Comparison of ENCODE assay signal across 16 mouse cellular contexts in genomic region chr3:153571152-153571551, GRCm38 (mm10).
DNase-seq lines count a peak whose midpoint lies in the region; ATAC-seq lines count a peak whose summit lies in the region.
"Had no signal": no experiment of that assay in that cellular context is flagged by ENCODE, and none has a peak within 500 bp of the region (broad histone marks: within the 10 kb centered on the region; RNA-seq: fewer than 3 reads in every experiment).

No protein-coding gene starts in this region.

- no peak overlapping the region for H3K9ac ChIP-seq in hindbrain, embryonic 14.5 days
- no peak overlapping the region for H3K9ac ChIP-seq in hindbrain, embryonic 13.5 days
- H3K9ac ChIP-seq: heart, embryonic 12.5 days; hindbrain, embryonic 12.5 days; limb, embryonic 13.5 days; midbrain, embryonic 12.5 days; neural tube, embryonic 12.5 days had no signal

- 0 out of 2 replicates have a peak overlapping the region, but pooled peaks have one; percentile 26 for H3K27ac ChIP-seq in hindbrain, embryonic 14.5 days
- no peak overlapping the region for H3K27ac ChIP-seq in hindbrain, embryonic 13.5 days
- H3K27ac ChIP-seq: gastrocnemius, adult 2 months; hindbrain, embryonic 12.5 days; limb, embryonic 13.5 days; midbrain, embryonic 12.5 days; neural tube, embryonic 12.5 days; stomach, postnatal 0 days had no signal

- no peak overlapping the region for H3K4me3 ChIP-seq in hindbrain, embryonic 14.5 days (replicated peaks; ENCODE audit: low read length)
- H3K4me3 ChIP-seq in hindbrain, embryonic 13.5 days = no peak overlapping the region
- H3K4me3 ChIP-seq: gastrocnemius, adult 2 months; heart, embryonic 12.5 days; hindbrain, embryonic 12.5 days; limb, embryonic 13.5 days; midbrain, embryonic 12.5 days; neural tube, embryonic 12.5 days had no signal

- no peak for ATAC-seq in hindbrain, embryonic 14.5 days (ENCODE audit: low FRiP score)
- no peak for ATAC-seq in hindbrain, embryonic 13.5 days (ENCODE audit: low FRiP score)

- H3K4me2 ChIP-seq in hindbrain, embryonic 14.5 days (replicated peaks) = no peak overlapping the region
- H3K4me2 ChIP-seq in hindbrain, embryonic 13.5 days = no peak overlapping the region
- H3K4me2 ChIP-seq: heart, embryonic 12.5 days; hindbrain, embryonic 12.5 days; limb, embryonic 13.5 days; midbrain, embryonic 12.5 days; neural tube, embryonic 12.5 days had no signal

- DNase-seq in hindbrain, embryonic 14.5 days (ENCODE audit: low spot score) = no peak
- peak; percentile 25 to 34 for DNase-seq in frontal cortex, postnatal 25 days (ENCODE audit: low spot score in 2 of 2)
- DNase-seq in layer of hippocampus, postnatal 36 days = peak; percentile 78 to 81
- peak; percentile 24 for DNase-seq in right cerebral cortex, postnatal 14 days
- no peak for DNase-seq in c-Kit-positive CD71-positive TER-119-positive erythroid progenitor cells, embryonic 14.5 days (ENCODE audit: low spot score)
- no peak for DNase-seq in thymus, postnatal 0 days (ENCODE audit: low spot score)
- DNase-seq in kidney, adult 18-20 months = no peak
- DNase-seq: gastrocnemius, adult 2 months; kidney, adult 9 months had no signal

- no peaks in the 10 kb centered on the region for H3K27me3 ChIP-seq in hindbrain, embryonic 14.5 days (ENCODE audit: control insufficient read depth, insufficient read depth, low read length)
- no peaks in the 10 kb centered on the region for H3K27me3 ChIP-seq in hindbrain, embryonic 13.5 days
- H3K27me3 ChIP-seq: heart, embryonic 12.5 days; hindbrain, embryonic 12.5 days; limb, embryonic 13.5 days; midbrain, embryonic 12.5 days; neural tube, embryonic 12.5 days had no signal

- no peaks in the 10 kb centered on the region; the same call in 1 of the 2 replicates for H3K4me1 ChIP-seq in hindbrain, embryonic 14.5 days (replicated peaks; ENCODE audit: control insufficient read depth, insufficient read depth, low read length)
- H3K4me1 ChIP-seq in hindbrain, embryonic 13.5 days (replicated peaks) = peaks cover 4% of the 10 kb centered on the region; the same call in 1 of the 2 replicates
- H3K4me1 ChIP-seq: hindbrain, embryonic 12.5 days; midbrain, embryonic 12.5 days had no signal

- H3K9me3 ChIP-seq in hindbrain, embryonic 14.5 days (ENCODE audit: control insufficient read depth, low read length) = no peaks in the 10 kb centered on the region
- no peaks in the 10 kb centered on the region for H3K9me3 ChIP-seq in hindbrain, embryonic 13.5 days
- H3K9me3 ChIP-seq: heart, embryonic 12.5 days; hindbrain, embryonic 12.5 days; limb, embryonic 13.5 days; midbrain, embryonic 12.5 days; neural tube, embryonic 12.5 days had no signal

- 91% methylated on average over 11 of the region's 11 CpGs for whole genome bisulfite sequencing in hindbrain, embryonic 14.5 days
- 93% methylated on average over 11 of the region's 11 CpGs for WGBS in hindbrain, embryonic 13.5 days

- H3K36me3 ChIP-seq in hindbrain, embryonic 14.5 days (replicated peaks; ENCODE audit: control insufficient read depth, insufficient read depth) = no peaks in the 10 kb centered on the region
- H3K36me3 ChIP-seq in hindbrain, embryonic 13.5 days = no peaks in the 10 kb centered on the region
- H3K36me3 ChIP-seq: heart, embryonic 12.5 days; hindbrain, embryonic 12.5 days; limb, embryonic 13.5 days; midbrain, embryonic 12.5 days; neural tube, embryonic 12.5 days had no signal

Comparison
In these comparisons a context has a peak if more than half of its experiments do, and no peak if none do; other contexts are left out.
1. DNase-seq: peak in frontal cortex, postnatal 25 days (2 of 2), layer of hippocampus, postnatal 36 days (2 of 2) and right cerebral cortex, postnatal 14 days (single experiment); none in hindbrain, embryonic 14.5 days (single experiment), c-Kit-positive CD71-positive TER-119-positive erythroid progenitor cells, embryonic 14.5 days (single experiment), thymus, postnatal 0 days (single experiment) and kidney, adult 18-20 months (single experiment).